Mouse (Mus musculus): Measurements from ENCODE around the gene Zfp553.
A peak's percentile ranks its signal among the peaks of the same experiment; 100 is the strongest.
"Not testable (repeated sequence)": the region's sequence is repeated elsewhere in the genome, so short reads cannot be mapped to it uniquely, and the experiment has no call there.

The Zfp553 gene

DNA sequence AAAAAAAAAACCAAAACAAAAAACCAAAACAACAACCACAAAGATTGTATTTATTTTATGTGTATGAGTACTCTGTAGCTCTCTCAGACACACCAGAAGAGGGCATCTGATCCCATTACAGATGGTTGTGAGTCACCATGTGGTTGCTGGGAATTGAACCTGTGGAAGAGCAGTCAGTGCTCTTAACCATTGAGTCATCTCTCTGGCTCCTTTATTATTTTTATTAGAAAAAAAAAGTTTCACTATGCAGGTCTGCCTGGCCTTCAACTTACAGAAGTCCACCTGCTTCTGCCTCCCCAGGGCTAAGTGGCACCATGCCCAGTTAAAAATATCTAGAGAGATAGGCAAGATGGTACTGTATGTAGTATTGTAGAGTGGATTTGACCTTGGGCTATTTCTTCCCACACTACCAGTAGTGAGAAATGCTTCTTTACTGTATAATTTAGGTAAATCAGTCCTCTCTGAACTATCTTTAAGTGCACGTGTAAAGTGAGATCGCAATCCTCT lies 10.6 kb downstream of the Zfp553 start:
- no peak for DNase-seq

DNA sequence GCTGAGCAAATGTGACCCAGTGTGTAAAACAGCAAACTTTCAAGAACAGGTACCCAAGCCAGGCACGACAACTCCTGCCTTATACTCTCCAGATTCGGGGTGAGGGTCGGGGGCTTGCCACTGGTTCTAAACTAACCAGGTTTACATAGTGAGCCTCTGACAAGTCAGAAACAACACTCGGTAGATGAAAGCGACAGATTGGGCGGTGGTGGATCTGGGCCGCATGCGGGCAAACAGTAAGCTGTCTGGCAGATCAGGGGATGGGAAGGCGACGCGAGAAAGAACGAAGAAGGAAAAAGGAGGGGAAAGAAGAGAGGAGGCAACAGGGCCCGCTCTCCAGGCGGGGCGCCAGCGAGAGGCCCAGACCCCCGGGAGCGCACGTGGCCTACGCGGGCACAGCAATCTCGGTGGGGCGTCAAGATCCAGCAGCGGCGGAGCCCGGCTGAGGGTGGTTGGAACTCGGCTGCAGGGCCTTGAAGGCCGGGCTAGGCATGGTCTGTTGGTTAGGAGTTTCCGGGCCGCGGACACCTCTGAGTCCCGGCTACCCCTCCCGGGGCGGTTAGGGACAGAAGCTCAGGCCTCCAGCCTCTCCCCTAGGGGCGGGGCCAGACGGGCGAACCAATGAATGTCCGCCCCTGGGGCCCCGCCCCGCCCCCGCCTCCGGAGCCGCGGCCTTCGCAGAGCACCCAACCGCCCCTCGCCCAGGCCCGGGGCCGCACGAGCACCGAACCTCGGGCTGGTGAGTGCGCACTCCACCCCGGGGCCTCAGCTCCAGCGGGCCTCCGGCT lies 11.2 kb downstream of the Zfp553 start, which contains the start of gene Zfp771:
Zfp771 (plus strand) TSS at position 405 of the 788 bp plus-strand sequence.
- peak; percentile 96 for DNase-seq

GRCm38 (mm10) chr7:127244658-127245510 lies 12.0 kb downstream of the Zfp553 start:
- DNase-seq, result no peak

- DNase-seq, result not testable (repeated sequence)
Measured at GRCm38 (mm10) chr7:127250511-127250910, 17.6 kb downstream of the Zfp553 start.

GRCm38 (mm10) chr7:127252414-127252813 lies 19.6 kb downstream of the Zfp553 start:
- DNase-seq, result no peak

DNA sequence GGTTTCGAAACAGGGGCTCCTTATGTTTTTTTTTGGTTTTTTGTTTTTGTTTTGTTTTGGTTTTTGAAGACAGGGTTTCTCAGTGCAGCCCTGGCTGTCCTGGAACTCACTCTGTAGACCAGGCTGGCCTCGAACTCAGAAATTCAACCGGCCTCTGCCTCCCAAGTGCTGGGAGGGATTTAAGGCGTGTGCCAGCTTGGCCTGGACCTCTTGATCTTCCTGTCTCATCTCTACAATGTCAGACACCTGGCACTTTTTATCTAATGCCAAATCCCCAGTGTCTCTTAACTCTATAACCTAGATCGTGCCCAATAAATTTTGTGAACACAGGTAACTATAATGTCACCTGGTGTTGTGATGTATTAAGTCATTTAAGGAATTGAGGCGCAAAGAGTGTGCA lies 20.5 kb downstream of the Zfp553 start:
- DNase-seq, result no peak

GRCm38 (mm10) chr7:127253821-127254769 lies 21.2 kb downstream of the Zfp553 start:
- peak; percentile 96 for DNase-seq

- DNase-seq, result no peak
Measured at GRCm38 (mm10) chr7:127255008-127255407, 22.1 kb downstream of the Zfp553 start.

- DNase-seq, result no peak
Measured at GRCm38 (mm10) chr7:127255965-127256364, 23.1 kb downstream of the Zfp553 start.

- no peak for DNase-seq
Measured at GRCm38 (mm10) chr7:127256518-127256917, 23.7 kb downstream of the Zfp553 start.

DNA sequence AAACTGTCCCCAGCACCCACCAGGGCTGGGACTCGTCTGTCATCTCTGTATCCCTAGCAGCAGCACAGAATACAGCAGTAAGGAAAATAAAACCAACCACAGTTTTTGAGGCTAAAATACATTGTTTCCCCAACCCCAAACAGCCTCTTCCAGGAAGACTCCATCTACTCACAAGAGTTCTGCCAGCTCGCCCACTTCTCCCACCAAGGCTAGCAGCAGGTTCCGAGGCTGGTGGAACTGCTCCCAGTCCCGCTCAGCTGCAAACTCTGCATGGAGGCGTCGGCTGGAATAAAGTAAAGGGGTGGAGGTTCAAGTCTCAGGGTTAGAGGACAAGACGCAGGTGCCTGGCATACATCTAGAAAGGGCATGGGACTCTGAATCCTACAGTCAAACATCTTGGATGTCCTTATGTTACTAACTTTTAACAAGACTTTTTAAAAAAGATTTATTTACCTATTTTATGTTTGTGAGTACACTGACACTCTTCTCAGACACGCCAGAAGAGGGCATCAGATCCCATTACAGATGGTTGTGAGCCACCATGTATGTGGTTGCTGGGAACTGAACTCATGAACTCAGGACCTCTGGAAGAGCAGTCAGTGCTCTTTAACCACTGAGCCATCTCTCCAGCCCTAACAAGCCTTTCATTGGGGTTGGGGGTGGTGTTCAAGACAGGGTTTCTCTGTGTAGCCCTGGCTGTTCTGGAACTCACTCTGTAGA lies 26.5 kb downstream of the Zfp553 start:
- no peak for DNase-seq

DNA sequence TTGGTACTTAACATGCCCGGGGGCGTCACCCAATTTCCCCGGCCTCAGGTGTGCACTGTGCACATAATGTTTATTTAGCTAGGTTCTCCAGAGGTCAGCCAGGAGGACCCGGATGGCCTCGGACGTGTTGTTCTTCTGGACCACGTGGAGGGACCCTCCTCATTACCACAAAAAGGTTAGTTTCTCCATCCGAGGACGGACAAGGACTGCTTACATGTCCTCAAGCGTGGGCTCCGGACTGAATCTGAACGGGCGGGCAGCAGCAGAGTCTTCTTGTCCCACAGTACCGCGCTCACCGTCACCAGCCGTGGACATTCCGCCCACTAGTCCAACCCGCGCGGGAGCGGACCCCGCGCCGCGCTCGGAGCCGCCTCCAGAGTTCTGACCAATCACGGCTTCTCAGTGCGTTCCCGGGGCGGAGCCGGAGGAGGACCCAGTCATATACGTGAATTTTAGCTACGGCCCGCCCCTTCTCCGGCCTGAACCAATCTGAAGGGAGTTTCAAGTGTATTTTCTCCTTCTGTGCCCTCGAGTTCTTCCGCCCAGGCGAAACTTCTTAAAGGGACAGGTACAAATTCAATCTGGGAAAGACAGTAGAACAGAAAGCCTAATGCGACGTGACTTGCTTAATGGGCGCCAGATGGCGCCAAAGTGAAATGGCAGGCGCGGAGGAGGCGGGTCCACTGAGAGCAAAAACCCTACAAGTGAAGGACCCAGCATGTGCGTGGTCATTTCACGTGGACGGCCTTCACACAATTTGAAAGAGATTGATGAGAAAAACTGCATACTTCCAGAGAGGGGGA lies 27.6 kb downstream of the Zfp553 start, which contains the start of gene Dctpp1:
Dctpp1 (minus strand) TSS at position 401 of the 803 bp plus-strand sequence.
- DNase-seq, result peak; percentile 99

DNA sequence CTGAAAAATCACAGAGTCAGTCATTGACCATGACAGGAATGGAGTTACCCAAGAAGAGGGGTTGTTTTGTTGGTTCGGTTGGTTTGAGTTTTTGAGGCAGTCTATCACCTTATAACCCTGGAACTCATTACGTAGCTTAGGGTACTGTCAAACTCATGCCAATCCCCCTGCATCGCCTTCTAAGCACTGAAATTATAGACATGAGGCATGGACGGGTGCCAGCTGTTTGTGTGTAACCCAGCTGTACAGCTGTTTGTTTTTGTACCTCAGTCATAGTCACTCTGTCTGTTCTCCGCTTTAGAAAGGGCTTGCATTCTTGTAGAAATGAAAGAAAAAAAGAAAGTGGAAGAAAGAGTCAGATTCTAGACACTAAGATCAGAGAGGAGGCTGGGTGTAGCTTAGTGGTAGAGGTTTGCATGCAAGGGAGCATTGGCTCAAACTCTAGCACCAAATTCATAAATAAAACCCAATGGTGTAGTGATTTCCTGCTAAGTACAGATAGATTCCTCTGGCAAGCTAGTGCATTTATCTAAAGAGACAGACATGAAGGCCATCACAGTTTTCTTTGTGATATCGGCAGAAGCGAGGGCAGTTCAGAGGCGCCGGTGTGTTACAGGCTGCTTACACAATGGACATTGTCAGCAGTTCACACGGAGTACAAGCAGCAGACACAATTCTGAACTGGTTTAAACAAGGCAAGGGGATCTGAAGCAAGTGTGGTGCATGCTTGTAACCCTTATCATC lies 29.5 kb downstream of the Zfp553 start:
- DNase-seq, result no peak

- DNase-seq, result no peak
Measured at GRCm38 (mm10) chr7:127263526-127263925, 30.7 kb downstream of the Zfp553 start.

GRCm38 (mm10) chr7:127270256-127270655 lies 37.4 kb downstream of the Zfp553 start:
- no peak for DNase-seq

DNA sequence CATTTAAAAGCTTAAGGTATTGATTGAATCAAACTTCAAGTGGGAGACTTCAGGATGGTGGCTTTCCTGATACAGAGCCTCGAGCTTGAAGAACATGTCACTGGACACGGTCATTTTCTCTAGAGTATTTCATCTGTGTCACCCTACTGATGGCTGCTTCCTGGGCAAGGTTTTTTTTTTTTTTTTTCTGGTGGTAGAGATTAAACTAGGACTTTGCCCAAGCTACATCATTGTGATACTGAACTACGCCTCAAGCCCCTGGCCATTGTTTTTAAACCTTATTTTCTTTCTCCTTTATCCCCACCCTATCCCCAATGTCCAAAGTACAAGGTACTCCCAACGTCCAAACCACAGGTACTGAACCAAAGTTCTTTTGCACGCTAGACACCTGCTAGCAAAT lies 37.8 kb downstream of the Zfp553 start:
- no peak for DNase-seq

DNA sequence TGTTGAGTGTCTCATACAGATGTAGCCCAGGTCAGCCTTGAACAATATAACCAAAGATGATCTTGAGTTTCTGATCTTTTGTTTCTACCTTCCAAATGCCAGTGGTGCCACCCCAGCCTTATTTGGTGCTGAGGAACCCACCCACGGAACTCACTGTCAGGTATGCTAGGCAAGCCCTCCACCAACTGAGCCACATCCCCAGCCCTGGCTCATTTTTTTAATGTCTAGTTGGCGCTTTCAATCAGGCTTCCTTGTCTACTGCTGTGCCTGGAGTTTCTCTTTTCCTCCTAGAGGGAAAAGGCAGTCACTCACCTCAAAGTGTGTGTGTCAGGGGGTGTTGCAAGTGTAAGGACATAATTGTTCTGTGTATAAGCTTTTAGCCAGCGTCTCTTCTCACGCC lies 38.2 kb downstream of the Zfp553 start:
- no peak for DNase-seq

DNA sequence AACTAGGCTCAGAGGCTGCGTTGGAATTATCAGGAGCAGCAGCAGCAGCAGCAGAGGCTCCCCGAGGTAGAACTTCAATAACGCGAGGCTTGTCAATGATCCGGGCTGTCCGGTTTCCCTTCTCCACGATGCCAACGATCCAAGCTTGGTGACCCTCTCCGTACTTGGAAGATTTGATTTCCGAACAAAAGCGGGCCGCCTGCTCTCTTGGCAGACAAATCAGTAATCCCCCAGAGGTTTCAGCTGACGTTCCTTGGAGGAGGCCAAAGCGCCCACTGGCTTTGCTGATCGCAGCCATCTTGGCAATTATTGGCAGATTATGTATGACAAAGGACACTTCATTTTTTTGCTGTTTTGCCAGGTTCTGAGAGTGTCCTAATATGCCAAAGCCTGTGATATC lies 39.7 kb downstream of the Zfp553 start:
- no peak for DNase-seq

GRCm38 (mm10) chr7:127273118-127273923 lies 40.5 kb downstream of the Zfp553 start:
- DNase-seq, result no peak

Data from layer of hippocampus, adult 9-11 months (tissue).